Mouse (Mus musculus) kidney, embryonic 14.5 days (tissue): ENCODE results near the gene Brf1. TPM values are rescaled to one million over a fixed set of nuclear protein-coding genes. Genes with fewer than 3 reads are reported as not detected.

Source experiments
- ATAC-seq: fragments of 200-750 bp; cut with Nextera tagmentation; 2 replicates; pipeline ENCODE4 v1.8.0; 2017; ENCODE audit warnings: moderate number of reproducible peaks, mild to moderate bottlenecking, moderate TSS enrichment, moderate library complexity; ENCODE audit not compliant: low FRiP score, low TSS enrichment
- H3K27ac ChIP-seq: fragments of 300-500 bp; sonication (generic); 2 replicates; pipeline ENCODE4 v1.5.1; 2014; ENCODE audit warnings: low read depth, mild to moderate bottlenecking, low read length, moderate library complexity, mixed read lengths
- H3K27me3 ChIP-seq: fragments of 300-500 bp; sonication (generic); 2 replicates; pipeline ENCODE4 v1.6.1; 2014; ENCODE audit warnings: mild to moderate bottlenecking, low read length; ENCODE audit not compliant: control insufficient read depth, insufficient read depth
- H3K36me3 ChIP-seq: fragments of 300-500 bp; sonication (generic); 2 replicates; pipeline ENCODE4 v1.6.1; 2014; ENCODE audit warnings: low read length, mixed read lengths; ENCODE audit not compliant: control insufficient read depth, insufficient read depth
- H3K4me1 ChIP-seq: fragments of 300-500 bp; sonication (generic); 2 replicates; pipeline ENCODE4 v1.6.1; 2014; ENCODE audit warnings: low read length, mixed read lengths; ENCODE audit not compliant: control insufficient read depth, insufficient read depth
- H3K4me2 ChIP-seq: fragments of 300-500 bp; sonication (generic); replicated peaks from 2 replicates; pipeline ENCODE4 v1.6.1; 2014; ENCODE audit warnings: low read depth, mild to moderate bottlenecking, low read length
- H3K4me3 ChIP-seq: fragments of 300-500 bp; sonication (generic); 2 replicates; pipeline ENCODE4 v1.5.1; 2014; ENCODE audit warnings: mild to moderate bottlenecking, low read length
- H3K9ac ChIP-seq: fragments of 300-500 bp; sonication (generic); 2 replicates; pipeline ENCODE4 v1.6.1; 2014; ENCODE audit warnings: low read depth, mild to moderate bottlenecking, low read length, moderate library complexity
- H3K9me3 ChIP-seq: fragments of 300-500 bp; sonication (generic); 2 replicates; pipeline ENCODE4 v1.6.1; 2016; ENCODE audit warnings: low read length; ENCODE audit not compliant: control insufficient read depth
- WGBS: fragments of 180-500 bp; shearing (Covaris S2); extraction: QIAGEN DNeasy Blood & Tissue Kit; methylation state at CpG from one replicate; pipeline ENCODE4 v1.1.7; 2014; 5-methylcytosine and 5-hydroxymethylcytosine counted together
- polyA plus RNA-seq: library from polyadenylated mRNA; unstranded; fragments of >200 nt; fragmentation: Nextera tagmentation; extraction: Ambion mirVana; gene quantifications from 2 replicates; pipeline ENCODE4 v1.2.1, GENCODE M21; 2014

Gene Brf1
- polyA plus RNA-seq, 1 experiment from 2014 or later, result 75.6 TPM

DNA sequence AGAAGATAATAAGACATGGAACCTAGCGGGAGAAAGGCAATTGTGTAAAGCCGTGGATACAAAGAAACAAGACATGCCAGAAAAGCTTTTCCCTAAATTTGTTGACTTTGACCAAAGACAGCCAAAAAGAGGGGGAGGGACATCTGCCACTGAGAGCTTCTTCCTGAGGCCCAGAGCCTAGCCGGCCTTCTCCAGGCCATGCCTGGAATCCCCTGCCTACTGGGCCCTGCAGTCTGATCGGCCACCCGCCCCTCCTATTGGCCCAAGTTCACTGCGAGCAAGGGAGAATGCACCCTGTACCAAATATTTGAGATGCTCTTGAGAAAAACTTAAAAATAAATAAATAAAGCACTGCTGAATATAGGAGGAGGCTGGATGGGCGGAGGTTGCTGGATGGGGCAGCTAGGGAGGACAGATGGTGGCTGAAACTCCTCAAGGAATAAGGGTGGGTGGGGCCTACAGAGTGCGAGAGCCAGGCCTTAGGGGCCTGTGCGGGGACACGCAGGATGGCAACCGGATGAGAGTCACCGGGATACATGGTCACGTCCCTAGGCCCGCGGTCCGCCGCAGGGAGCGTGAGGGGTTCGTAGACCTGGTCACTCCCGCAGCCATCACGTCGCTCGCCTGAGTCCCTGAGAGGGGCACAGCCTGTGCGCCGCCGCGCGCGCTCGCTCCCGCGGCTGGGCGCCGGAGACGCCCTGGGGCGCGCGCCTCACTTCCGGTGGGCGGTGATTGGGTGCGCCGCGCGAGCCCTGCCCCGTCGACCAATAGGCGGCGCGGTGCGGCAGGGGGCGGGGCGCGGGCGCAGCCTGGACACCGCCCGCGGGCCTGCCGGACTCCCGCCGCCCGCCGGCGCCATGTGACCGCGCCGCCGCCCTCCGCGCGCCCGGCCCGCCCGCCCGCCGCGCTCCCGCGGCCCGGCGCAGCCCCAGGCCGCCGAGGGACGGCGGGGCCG is 13.4 kb upstream of the Brf1 start, which contains the start of gene Pacs2:
TSS of gene Pacs2 (plus strand) at position 905 of the 955 bp plus-strand sequence.
- Histone ChIP-seq H3K4me1 (peaks cover 15% of the 10 kb centered on the region), H3K4me2 (peak within 1 kb of the TSS; percentile 81), H3K27ac (peak within 1 kb of the TSS; percentile 87), H3K36me3 (no peaks in the 10 kb centered on the region), H3K9ac (peak within 1 kb of the TSS; percentile 91), H3K27me3 (no peaks in the 10 kb centered on the region), H3K4me3 (peak within 1 kb of the TSS; percentile 94), H3K9me3 (no peaks in the 10 kb centered on the region)
- peak; percentile 96 for ATAC-seq
- WGBS, result 4% methylated on average over 54 of the region's 85 CpGs

DNA sequence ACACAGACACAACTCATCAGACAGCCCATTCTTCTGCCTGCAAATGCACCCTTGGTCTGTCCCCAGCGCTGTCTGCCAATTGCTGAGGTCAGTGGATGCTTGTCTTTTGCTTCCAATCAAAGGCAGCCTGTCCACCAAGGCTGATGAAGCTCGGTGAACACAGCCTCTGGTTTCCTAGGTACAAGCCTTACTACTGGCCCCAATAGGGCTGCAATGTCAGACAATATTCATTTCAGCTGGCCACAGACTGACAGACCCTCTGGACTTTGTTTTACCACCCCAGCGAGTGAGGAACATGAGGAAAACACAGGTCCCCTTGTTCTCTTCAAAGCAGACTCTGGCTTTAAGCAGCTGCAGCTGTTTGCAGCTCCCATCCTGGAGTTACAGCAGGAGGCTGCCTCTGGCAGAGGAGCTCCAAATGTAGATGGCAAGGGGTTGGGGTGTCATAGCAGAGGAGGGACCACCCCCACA is 12.6 kb upstream of the Brf1 start:
- Histone ChIP-seq H3K4me1 (peaks cover 15% of the 10 kb centered on the region), H3K36me3 (no peaks in the 10 kb centered on the region)
- no peak for ATAC-seq

DNA sequence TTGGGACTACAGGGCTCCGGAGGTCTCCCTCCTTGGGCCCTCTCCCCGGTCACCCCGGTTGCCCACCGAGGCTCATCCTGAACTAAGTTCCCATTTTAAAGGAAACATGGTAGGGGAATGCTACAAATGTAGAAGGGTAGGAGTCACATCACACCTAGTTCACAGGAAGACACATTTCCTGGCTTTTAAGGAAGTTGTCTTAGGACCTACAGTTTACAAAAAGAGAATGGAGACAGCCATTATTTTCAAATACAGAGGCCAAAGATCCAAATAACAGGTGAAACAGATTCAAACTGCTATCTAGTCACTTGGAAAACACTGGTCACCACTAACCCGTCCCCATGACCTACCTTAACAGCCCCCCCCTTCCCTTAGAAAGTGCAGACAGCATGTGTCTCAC is 11.9 kb upstream of the Brf1 start:
- WGBS, result 90% methylated on average over 5 of the region's 5 CpGs
- no peak overlapping the region for H3K4me3 ChIP-seq
- no peak overlapping the region for H3K4me2 ChIP-seq
- H3K36me3 ChIP-seq, result no peaks in the 10 kb centered on the region
- H3K9me3 ChIP-seq, result no peaks in the 10 kb centered on the region
- no peak for ATAC-seq
- H3K4me1 ChIP-seq, result peaks cover 13% of the 10 kb centered on the region
- H3K27me3 ChIP-seq, result no peaks in the 10 kb centered on the region
- no peak overlapping the region for H3K27ac ChIP-seq
- H3K9ac ChIP-seq, result no peak overlapping the region

More for the DNA sequence above, 12.6 kb upstream of the Brf1 start:
- Histone ChIP-seq H3K9me3 (no peaks in the 10 kb centered on the region), H3K9ac (no peak overlapping the region), H3K27me3 (no peaks in the 10 kb centered on the region), H3K27ac (peak overlapping the region; percentile 87), H3K4me2 (peak overlapping the region; percentile 81; the same call in 1 of the 2 replicates), H3K4me3 (no peak overlapping the region; the same call in 1 of the 2 replicates)
- WGBS, result 73% methylated on average over 3 of the region's 3 CpGs

DNA sequence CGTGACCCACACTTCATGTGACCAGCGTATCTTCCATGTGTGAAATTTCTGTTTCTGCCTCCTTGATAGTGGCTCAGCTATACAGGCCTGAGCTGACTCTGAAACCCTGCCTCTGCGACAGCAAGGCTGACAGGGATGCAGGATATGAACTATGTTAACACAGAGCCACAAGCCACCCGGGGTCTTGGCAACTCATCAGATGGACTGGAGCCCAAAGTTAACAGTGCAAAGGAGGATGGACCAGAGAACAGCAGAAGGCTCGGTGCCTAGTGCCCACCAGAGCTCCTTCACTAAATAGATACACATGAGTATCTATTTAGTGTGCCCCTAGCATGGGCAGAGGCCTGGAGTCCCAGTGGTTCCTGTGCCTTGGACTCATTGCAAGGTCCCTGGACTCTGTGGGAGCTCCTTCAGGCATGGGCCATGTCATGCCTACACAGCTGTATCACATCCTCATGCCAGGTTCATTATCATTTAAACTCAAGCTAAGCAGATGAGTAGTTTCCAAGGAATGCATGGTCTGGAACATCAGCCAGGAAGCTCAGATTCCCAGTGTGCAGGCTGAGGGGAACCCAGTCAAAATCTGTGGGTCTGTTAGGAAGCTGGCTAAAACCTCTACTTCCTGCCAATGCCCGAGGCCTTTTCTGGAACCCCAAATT is 11.3 kb upstream of the Brf1 start:
- Histone ChIP-seq H3K4me2 (no peak overlapping the region), H3K36me3 (no peaks in the 10 kb centered on the region), H3K4me3 (no peak overlapping the region), H3K27me3 (no peaks in the 10 kb centered on the region), H3K27ac (no peak overlapping the region), H3K9ac (no peak overlapping the region), H3K4me1 (peaks cover 13% of the 10 kb centered on the region), H3K9me3 (no peaks in the 10 kb centered on the region)
- no peak for ATAC-seq
- WGBS, result 88% methylated on average over 6 of the region's 6 CpGs

DNA sequence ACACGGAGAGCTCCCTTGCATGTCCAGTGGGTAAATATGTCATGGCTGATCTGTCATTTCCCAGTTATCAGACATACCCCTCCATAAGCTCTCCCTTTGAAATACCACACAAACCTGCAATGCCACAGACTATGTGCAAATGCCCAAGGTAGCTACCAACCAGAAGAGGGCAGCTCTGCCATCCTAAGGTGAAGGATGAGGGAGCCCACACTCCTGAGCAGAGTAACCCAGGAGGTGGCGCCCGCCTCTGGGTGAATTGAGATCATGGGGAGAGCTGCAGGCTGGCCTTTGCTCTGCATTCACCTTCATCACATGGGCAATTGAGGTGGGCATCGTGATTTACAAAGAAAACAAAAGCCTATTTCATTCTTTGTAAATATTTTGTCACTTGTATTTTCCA is 4.5 kb upstream of the Brf1 start:
- ATAC-seq, result no peak
- Histone ChIP-seq H3K36me3 (no peaks in the 10 kb centered on the region), H3K27me3 (no peaks in the 10 kb centered on the region), H3K4me1 (peaks cover 4% of the 10 kb centered on the region; the same call in 1 of the 2 replicates), H3K4me2 (no peak overlapping the region), H3K4me3 (no peak overlapping the region), H3K9me3 (no peaks in the 10 kb centered on the region), H3K27ac (no peak overlapping the region), H3K9ac (no peak overlapping the region)
- WGBS, result 32% methylated on average over 4 of the region's 4 CpGs

DNA sequence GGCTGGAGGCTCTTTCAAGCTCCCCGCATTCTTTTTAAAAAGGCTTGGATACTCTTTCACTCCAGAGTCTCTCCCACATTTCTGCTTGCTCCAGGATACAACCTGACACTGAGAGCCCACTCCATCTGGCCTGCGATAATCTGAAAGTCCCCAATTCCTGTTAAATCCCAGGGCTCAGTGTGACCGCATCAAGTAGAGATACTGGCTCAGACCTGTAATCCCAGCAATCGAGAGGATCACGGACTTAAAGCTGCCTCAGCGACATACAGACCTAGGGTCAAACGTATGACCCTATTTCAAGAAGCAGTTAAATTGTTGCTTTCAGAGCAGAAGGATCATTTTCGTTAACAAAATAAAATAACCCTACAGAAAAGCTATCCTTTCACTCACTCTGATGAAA is 3.5 kb upstream of the Brf1 start:
- no peak overlapping the region for H3K9ac ChIP-seq
- 47% methylated on average over 8 of the region's 8 CpGs for WGBS
- H3K27me3 ChIP-seq, result no peaks in the 10 kb centered on the region
- no peak overlapping the region for H3K4me3 ChIP-seq
- H3K27ac ChIP-seq, result no peak overlapping the region
- no peak overlapping the region for H3K4me2 ChIP-seq
- ATAC-seq, result no peak
- no peaks in the 10 kb centered on the region for H3K9me3 ChIP-seq
- H3K36me3 ChIP-seq, result no peaks in the 10 kb centered on the region
- H3K4me1 ChIP-seq, result peaks cover 7% of the 10 kb centered on the region

DNA sequence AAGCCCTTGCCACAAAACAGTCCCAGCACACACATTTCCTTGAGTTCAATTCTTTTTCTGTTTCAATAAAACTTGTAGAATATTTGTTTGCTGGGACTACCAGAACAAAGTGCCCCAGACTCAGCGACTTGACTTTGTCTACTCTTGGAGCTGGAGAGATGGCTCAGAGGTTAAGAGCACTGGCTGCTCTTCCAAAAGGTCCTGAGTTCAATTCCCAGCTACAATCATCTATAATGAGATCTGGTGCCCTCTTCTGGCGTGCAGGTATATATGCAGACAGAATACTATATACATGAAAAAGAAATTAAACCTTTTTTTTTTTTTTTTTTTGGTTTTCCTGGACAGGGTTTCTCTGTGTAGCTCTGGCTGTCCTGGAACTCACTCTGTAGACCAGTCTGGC is 2.2 kb upstream of the Brf1 start:
- Histone ChIP-seq H3K9me3 (no peaks in the 10 kb centered on the region), H3K4me3 (no peak overlapping the region), H3K27me3 (no peaks in the 10 kb centered on the region), H3K9ac (no peak overlapping the region), H3K4me1 (peaks cover 15% of the 10 kb centered on the region), H3K4me2 (no peak overlapping the region), H3K36me3 (no peaks in the 10 kb centered on the region), H3K27ac (no peak overlapping the region)
- no peak for ATAC-seq
- WGBS, result 38% methylated on average over 2 of the region's 2 CpGs

DNA sequence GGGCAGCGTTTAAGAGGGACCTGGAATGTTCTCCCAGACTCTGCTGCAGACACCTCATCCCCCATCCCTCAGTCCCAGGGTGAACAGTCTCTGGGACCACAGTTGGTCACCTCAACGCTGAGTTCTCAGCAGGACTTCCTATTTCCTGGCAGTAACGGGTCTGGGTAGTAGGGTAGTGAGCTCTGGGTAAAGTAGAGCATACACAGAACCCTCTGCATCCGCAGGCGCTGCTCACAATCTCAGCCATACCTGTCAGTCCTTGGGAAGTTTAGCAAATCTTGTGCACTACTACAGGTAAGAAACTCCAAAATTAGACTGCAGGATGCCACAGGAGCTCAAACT is 600 bp upstream of the Brf1 start:
- peak overlapping the region; percentile 54 for H3K9ac ChIP-seq
- peak overlapping the region; percentile 80 for H3K4me3 ChIP-seq
- ATAC-seq, result no peak
- peak overlapping the region; percentile 93 for H3K27ac ChIP-seq
- H3K27me3 ChIP-seq, result no peaks in the 10 kb centered on the region
- H3K4me1 ChIP-seq, result peaks cover 15% of the 10 kb centered on the region
- H3K9me3 ChIP-seq, result no peaks in the 10 kb centered on the region
- H3K36me3 ChIP-seq, result no peaks in the 10 kb centered on the region; the same call in 1 of the 2 replicates
- peak overlapping the region; percentile 61 for H3K4me2 ChIP-seq
- WGBS, result 3% methylated on average over 5 of the region's 5 CpGs
